Comparison of ENCODE assay signal across 8 mouse cellular contexts in the genomic region with DNA sequence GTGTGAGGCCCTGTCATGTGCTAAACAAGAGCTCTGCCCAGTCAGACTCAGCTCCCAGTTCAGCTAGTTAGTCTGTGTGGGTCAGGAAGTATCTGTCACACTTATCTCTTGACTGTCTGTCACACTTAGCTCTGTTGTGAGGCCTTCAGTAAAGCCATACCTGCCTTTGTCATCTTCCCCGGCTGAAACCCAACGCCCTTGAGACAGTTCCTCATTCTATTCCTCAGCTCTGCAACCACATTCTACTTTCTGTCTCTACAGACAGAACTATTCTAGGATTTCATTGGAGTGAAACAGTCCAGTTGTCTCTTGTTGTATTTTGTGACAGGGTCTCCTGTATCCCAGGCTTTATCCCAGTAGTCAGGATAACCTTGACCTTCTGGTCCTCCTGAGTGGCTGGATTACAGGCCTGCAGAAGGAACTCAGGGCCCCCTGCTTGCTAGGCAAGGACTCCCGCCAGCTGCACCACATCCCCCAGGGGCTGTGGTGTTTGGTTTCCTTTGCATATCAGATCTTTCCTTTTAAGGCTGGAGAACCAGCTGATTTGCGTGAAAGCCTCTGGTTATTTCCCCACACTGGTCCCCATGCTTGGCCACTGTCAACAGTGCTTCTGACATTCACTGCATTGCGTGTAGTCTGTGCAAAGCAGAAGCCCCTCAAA. TPM values are rescaled to one million over a fixed set of nuclear protein-coding genes. Genes with fewer than 3 reads are reported as not detected.
DNase-seq lines count a peak whose midpoint lies in the region; ATAC-seq lines count a peak whose summit lies in the region.

No protein-coding gene starts in this region.

- H3K9ac ChIP-seq in heart, embryonic 15.5 days, result no peak overlapping the region
- H3K9ac ChIP-seq in liver, embryonic 11.5 days (ENCODE audit: low read depth, low read length), result no peak overlapping the region

- DNase-seq in embryo, embryonic 10 days (ENCODE audit: low spot score), result peak; percentile 31
- DNase-seq in embryo, embryonic 9.5 days (ENCODE audit: extremely low spot score), result no peak
- DNase-seq in NIH3T3 (ENCODE audit: low read depth), result peak; percentile 50
- no peak for DNase-seq in liver, embryonic 11.5 days (ENCODE audit: low spot score)
- peak; percentile 42 for DNase-seq in spleen, adult 12 weeks (ENCODE audit: low spot score)
- no peak for DNase-seq in right cerebral cortex, postnatal 36 days (ENCODE audit: low spot score in 2 of 2)
- no peak for DNase-seq in cerebellum, adult 9-10 months

- WGBS in heart, embryonic 15.5 days, result 6% methylated on average over 5 of the region's 5 CpGs
- WGBS in liver, embryonic 11.5 days, result 15% methylated on average over 5 of the region's 5 CpGs

- H3K9me3 ChIP-seq in heart, embryonic 15.5 days (replicated peaks), result no peaks in the 10 kb centered on the region
- no peaks in the 10 kb centered on the region for H3K9me3 ChIP-seq in liver, embryonic 11.5 days (ENCODE audit: control insufficient read depth, low read length)

- ATAC-seq in heart, embryonic 15.5 days (replicated peaks; ENCODE audit: insufficient number of reproducible peaks, insufficient read depth, low FRiP score, low read depth), result peak; percentile 69
- ATAC-seq in liver, embryonic 11.5 days (replicated peaks; ENCODE audit: low FRiP score), result peak; percentile 50

- H3K36me3 ChIP-seq in heart, embryonic 15.5 days, result peaks cover 14% of the 10 kb centered on the region
- no peaks in the 10 kb centered on the region; the same call in none of the 2 replicates for H3K36me3 ChIP-seq in liver, embryonic 11.5 days (ENCODE audit: control insufficient read depth, insufficient read depth, low read length)

- H3K27me3 ChIP-seq in heart, embryonic 15.5 days, result no peaks in the 10 kb centered on the region
- no peaks in the 10 kb centered on the region for H3K27me3 ChIP-seq in liver, embryonic 11.5 days (replicated peaks; ENCODE audit: control insufficient read depth, insufficient read depth, low read length)

- peaks cover 25% of the 10 kb centered on the region for H3K4me1 ChIP-seq in heart, embryonic 15.5 days (replicated peaks)
- peaks cover 17% of the 10 kb centered on the region for H3K4me1 ChIP-seq in liver, embryonic 11.5 days (replicated peaks; ENCODE audit: control insufficient read depth, insufficient read depth, low read length)

- H3K4me3 ChIP-seq in heart, embryonic 15.5 days, result no peak overlapping the region
- no peak overlapping the region for H3K4me3 ChIP-seq in liver, embryonic 11.5 days (ENCODE audit: low read depth, low read length)

- 0 out of 2 replicates have a peak overlapping the region, but pooled peaks have one; percentile 0 for H3K4me2 ChIP-seq in heart, embryonic 15.5 days
- H3K4me2 ChIP-seq in liver, embryonic 11.5 days, result peak overlapping the region; percentile 38; the same call in 1 of the 2 replicates

- peak overlapping the region; percentile 83 for H3K27ac ChIP-seq in heart, embryonic 15.5 days
- peak overlapping the region; percentile 35 for H3K27ac ChIP-seq in liver, embryonic 11.5 days (ENCODE audit: low read depth, low read length)

RNA-seq across cellular contexts. Expression of gene Milr1, which starts 11.2 kb away (rescaled TPM):
- 0.88 and 2.6 TPM in 2 replicates for polyA plus RNA-seq in heart, embryonic 15.5 days (2015; fragmentation: Nextera tagmentation; extraction: Ambion mirVana)
- polyA plus RNA-seq in liver, embryonic 11.5 days (2014; fragmentation: Nextera tagmentation; extraction: Ambion mirVana), result 2.3 and 2.4 TPM in 2 replicates

RNA-seq across cellular contexts. Expression of gene Pecam1, which starts 11.8 kb away (rescaled TPM):
- 69.2 and 78.7 TPM in 2 replicates for polyA plus RNA-seq in heart, embryonic 15.5 days (2015; fragmentation: Nextera tagmentation; extraction: Ambion mirVana)
- 17.8 and 18.0 TPM in 2 replicates for polyA plus RNA-seq in liver, embryonic 11.5 days (2014; fragmentation: Nextera tagmentation; extraction: Ambion mirVana)

RNA-seq across cellular contexts. Expression of gene Polg2, which starts 17.1 kb away (rescaled TPM):
- polyA plus RNA-seq in heart, embryonic 15.5 days (2015; fragmentation: Nextera tagmentation; extraction: Ambion mirVana), result 6.6 and 9.0 TPM in 2 replicates
- 9.3 and 10.9 TPM in 2 replicates for polyA plus RNA-seq in liver, embryonic 11.5 days (2014; fragmentation: Nextera tagmentation; extraction: Ambion mirVana)

RNA-seq across cellular contexts. Expression of gene Ddx5, which starts 26.7 kb away (rescaled TPM):
- 192 and 209 TPM in 2 replicates for polyA plus RNA-seq in heart, embryonic 15.5 days (2015; fragmentation: Nextera tagmentation; extraction: Ambion mirVana)
- 288 and 310 TPM in 2 replicates for polyA plus RNA-seq in liver, embryonic 11.5 days (2014; fragmentation: Nextera tagmentation; extraction: Ambion mirVana)

RNA-seq across cellular contexts. Expression of gene Cep95, which starts 26.8 kb away (rescaled TPM):
- 12.7 and 14.8 TPM in 2 replicates for polyA plus RNA-seq in heart, embryonic 15.5 days (2015; fragmentation: Nextera tagmentation; extraction: Ambion mirVana)
- 18.6 and 21.1 TPM in 2 replicates for polyA plus RNA-seq in liver, embryonic 11.5 days (2014; fragmentation: Nextera tagmentation; extraction: Ambion mirVana)

Comparison
In these comparisons a context has a peak if more than half of its experiments do, and no peak if none do; other contexts are left out.
1. DNase-seq: peak in embryo, embryonic 10 days (single experiment), NIH3T3 (single experiment) and spleen, adult 12 weeks (single experiment); none in embryo, embryonic 9.5 days (single experiment), liver, embryonic 11.5 days (single experiment), right cerebral cortex, postnatal 36 days (0 of 2) and cerebellum, adult 9-10 months (single experiment).